Mouse (Mus musculus): Measurements from ENCODE around the gene Srd5a2. TPM values are rescaled to one million over a fixed set of nuclear protein-coding genes. Genes with fewer than 3 reads are reported as not detected.
"Not testable (repeated sequence)": the region's sequence is repeated elsewhere in the genome, so short reads cannot be mapped to it uniquely, and the experiment has no call there.

Gene Srd5a2
- polyA plus RNA-seq (2014; fragmentation: Nextera tagmentation; extraction: Ambion mirVana) = not detected in 2 replicates

- H3K36me3 ChIP-seq (ENCODE audit: insufficient read depth) = no peaks in the 10 kb centered on the region
- DNase-seq = peak; percentile 18
- TF ChIP-seq CTCF (IDR thresholded peaks at IDR 0.05; ENCODE audit: low read depth) = no peak
- no peaks in the 10 kb centered on the region for H3K9me3 ChIP-seq (ENCODE audit: low read depth, low read length)
- no peak for ATAC-seq (ENCODE audit: insufficient read depth)
- peak within 1 kb of the TSS; percentile 47 for H3K4me2 ChIP-seq
- no peak within 1 kb of the TSS for H3K9ac ChIP-seq
- H3K4me3 ChIP-seq (ENCODE audit: low read depth, low read length) = peak within 1 kb of the TSS; percentile 17
- no peak within 1 kb of the TSS for H3K27ac ChIP-seq (ENCODE audit: low read depth)
- H3K27me3 ChIP-seq (ENCODE audit: insufficient read depth, low read length) = peaks cover 54% of the 10 kb centered on the region
- no peaks in the 10 kb centered on the region for H3K4me1 ChIP-seq (ENCODE audit: insufficient read depth)
- 1% methylated on average over 45 of the region's 45 CpGs for WGBS
These were observed at the start of gene Srd5a2 for GRCm38 (mm10) chr17:74047210-74048082. Gene Srd5a2, minus strand, starts transcription at chr17:74047916.

GRCm38 (mm10) chr17:74088886-74089678 is 41.4 kb upstream of the Srd5a2 start:
- no peak for ATAC-seq (ENCODE audit: insufficient read depth)
- no peaks in the 10 kb centered on the region for H3K9me3 ChIP-seq (ENCODE audit: low read depth, low read length)
- peak; percentile 16 for DNase-seq
- 54% methylated on average over 5 of the region's 5 CpGs for WGBS
- no peaks in the 10 kb centered on the region for H3K27me3 ChIP-seq (ENCODE audit: insufficient read depth, low read length)
- no peak for TF ChIP-seq CTCF (IDR thresholded peaks at IDR 0.05; ENCODE audit: low read depth)
- no peak overlapping the region for H3K4me3 ChIP-seq (ENCODE audit: low read depth, low read length)
- no peaks in the 10 kb centered on the region for H3K4me1 ChIP-seq (ENCODE audit: insufficient read depth)
- no peaks in the 10 kb centered on the region for H3K36me3 ChIP-seq (ENCODE audit: insufficient read depth)
- H3K4me2 ChIP-seq = no peak overlapping the region
- no peak overlapping the region for H3K27ac ChIP-seq (ENCODE audit: low read depth)
- H3K9ac ChIP-seq = no peak overlapping the region

DNA sequence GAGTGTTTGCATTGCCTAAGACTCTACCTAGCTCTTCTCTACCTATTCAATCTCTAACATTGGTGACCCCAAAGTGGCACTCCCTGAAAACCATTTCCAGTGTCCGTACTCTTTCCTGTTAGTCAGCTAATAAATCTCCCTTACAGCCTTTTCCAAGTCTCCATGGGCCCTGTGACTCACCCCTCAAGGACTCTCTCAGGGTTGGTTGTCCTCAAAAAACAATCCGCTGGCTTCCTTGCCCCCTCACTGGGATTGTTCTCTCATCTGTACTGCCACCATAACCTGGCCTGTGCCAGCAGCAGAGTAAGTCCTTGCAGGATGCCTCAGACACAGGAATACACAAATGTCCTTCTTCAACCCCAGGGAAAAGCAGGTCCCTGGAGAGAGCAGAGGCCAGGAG is 40.3 kb upstream of the Srd5a2 start:
- no peak for ATAC-seq (ENCODE audit: insufficient read depth)
- Histone ChIP-seq H3K9me3 (ENCODE audit: low read depth, low read length) (no peaks in the 10 kb centered on the region), H3K9ac (no peak overlapping the region), H3K4me3 (ENCODE audit: low read depth, low read length) (no peak overlapping the region), H3K27ac (ENCODE audit: low read depth) (no peak overlapping the region), H3K4me1 (ENCODE audit: insufficient read depth) (no peaks in the 10 kb centered on the region), H3K4me2 (no peak overlapping the region), H3K36me3 (ENCODE audit: insufficient read depth) (no peaks in the 10 kb centered on the region), H3K27me3 (ENCODE audit: insufficient read depth, low read length) (no peaks in the 10 kb centered on the region)
- WGBS = 62% methylated on average over 2 of the region's 2 CpGs
- no peak for TF ChIP-seq CTCF (IDR thresholded peaks at IDR 0.05; ENCODE audit: low read depth)
- no peak for DNase-seq

- TF ChIP-seq CTCF (IDR thresholded peaks at IDR 0.05; ENCODE audit: low read depth) = no peak
- ATAC-seq (ENCODE audit: insufficient read depth) = no peak
- Histone ChIP-seq H3K27ac (ENCODE audit: low read depth) (no peak overlapping the region), H3K9me3 (ENCODE audit: low read depth, low read length) (no peaks in the 10 kb centered on the region), H3K27me3 (ENCODE audit: insufficient read depth, low read length) (no peaks in the 10 kb centered on the region), H3K4me2 (no peak overlapping the region), H3K4me3 (ENCODE audit: low read depth, low read length) (no peak overlapping the region), H3K4me1 (ENCODE audit: insufficient read depth) (no peaks in the 10 kb centered on the region), H3K9ac (no peak overlapping the region), H3K36me3 (ENCODE audit: insufficient read depth) (no peaks in the 10 kb centered on the region)
- DNase-seq = no peak
- WGBS = 81% methylated on average over 4 of the region's 4 CpGs
These were observed 35.7 kb upstream of the Srd5a2 start for GRCm38 (mm10) chr17:74083370-74083769.

GRCm38 (mm10) chr17:74080076-74080615 is 32.4 kb upstream of the Srd5a2 start:
- Histone ChIP-seq H3K9ac (no peak overlapping the region), H3K36me3 (ENCODE audit: insufficient read depth) (no peaks in the 10 kb centered on the region), H3K9me3 (ENCODE audit: low read depth, low read length) (no peaks in the 10 kb centered on the region), H3K4me3 (ENCODE audit: low read depth, low read length) (no peak overlapping the region), H3K27ac (ENCODE audit: low read depth) (no peak overlapping the region), H3K27me3 (ENCODE audit: insufficient read depth, low read length) (no peaks in the 10 kb centered on the region), H3K4me2 (no peak overlapping the region), H3K4me1 (ENCODE audit: insufficient read depth) (no peaks in the 10 kb centered on the region)
- no peak for TF ChIP-seq CTCF (IDR thresholded peaks at IDR 0.05; ENCODE audit: low read depth)
- ATAC-seq (ENCODE audit: insufficient read depth) (no peak), DNase-seq (no peak)
- 59% methylated on average over 6 of the region's 6 CpGs for WGBS

DNA sequence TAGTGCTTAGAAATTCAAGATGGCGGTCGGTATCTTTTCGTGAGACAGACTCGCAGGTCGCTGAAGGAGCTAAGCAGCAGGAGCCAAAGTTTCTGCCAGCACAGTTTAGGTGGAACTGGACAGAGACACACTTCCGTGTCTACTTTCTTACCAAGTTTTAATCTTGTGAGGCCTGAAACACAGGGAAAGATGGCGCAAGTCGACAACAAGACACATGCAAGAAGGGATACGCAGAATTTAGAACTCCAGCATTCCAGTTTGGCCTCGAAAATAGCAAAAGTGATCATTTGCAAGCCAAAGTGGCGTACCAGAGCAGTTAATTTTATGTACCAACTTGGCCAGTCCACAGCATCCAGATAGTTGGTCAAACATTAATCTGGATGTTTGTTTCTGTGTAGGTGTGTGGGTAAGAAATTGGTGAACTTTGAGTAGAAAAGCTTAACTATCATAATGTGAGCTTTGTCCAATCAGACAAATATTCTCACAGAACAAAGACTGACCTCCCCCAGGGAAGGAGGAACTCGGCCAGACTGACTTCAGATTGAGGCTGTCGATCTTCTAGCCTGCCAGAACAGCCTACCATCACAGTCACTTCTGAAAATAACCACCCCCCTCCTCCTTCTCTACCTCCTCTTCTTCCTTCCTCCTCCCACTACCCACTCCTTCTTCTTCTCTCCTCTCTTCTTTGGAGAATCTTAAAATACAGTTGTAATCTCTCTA is 31.2 kb upstream of the Srd5a2 start:
- Histone ChIP-seq H3K36me3 (ENCODE audit: insufficient read depth) (no peaks in the 10 kb centered on the region), H3K27ac (ENCODE audit: low read depth) (no peak overlapping the region), H3K9ac (no peak overlapping the region), H3K9me3 (ENCODE audit: low read depth, low read length) (no peaks in the 10 kb centered on the region), H3K4me2 (no peak overlapping the region), H3K27me3 (ENCODE audit: insufficient read depth, low read length) (no peaks in the 10 kb centered on the region), H3K4me3 (ENCODE audit: low read depth, low read length) (no peak overlapping the region), H3K4me1 (ENCODE audit: insufficient read depth) (no peaks in the 10 kb centered on the region)
- TF ChIP-seq CTCF (IDR thresholded peaks at IDR 0.05; ENCODE audit: low read depth) = no peak
- WGBS = 81% methylated on average over 13 of the region's 13 CpGs
- ATAC-seq (ENCODE audit: insufficient read depth) (no peak), DNase-seq (no peak)

- not testable (repeated sequence) for ATAC-seq (ENCODE audit: insufficient read depth); H3K27ac ChIP-seq (ENCODE audit: low read depth); DNase-seq; H3K9me3 ChIP-seq (ENCODE audit: low read depth, low read length); H3K4me3 ChIP-seq (ENCODE audit: low read depth, low read length); H3K4me1 ChIP-seq (ENCODE audit: insufficient read depth); H3K4me2 ChIP-seq; H3K36me3 ChIP-seq (ENCODE audit: insufficient read depth); H3K27me3 ChIP-seq (ENCODE audit: insufficient read depth, low read length); H3K9ac ChIP-seq
- WGBS = 85% methylated on average over 5 of the region's 5 CpGs
These were observed 25.4 kb upstream of the Srd5a2 start for GRCm38 (mm10) chr17:74073067-74073466.

GRCm38 (mm10) chr17:74062763-74063162 is 15.0 kb upstream of the Srd5a2 start:
- not testable (repeated sequence) for H3K27me3 ChIP-seq (ENCODE audit: insufficient read depth, low read length); H3K9me3 ChIP-seq (ENCODE audit: low read depth, low read length); ATAC-seq (ENCODE audit: insufficient read depth); H3K4me2 ChIP-seq; H3K4me3 ChIP-seq (ENCODE audit: low read depth, low read length); H3K9ac ChIP-seq; H3K27ac ChIP-seq (ENCODE audit: low read depth); DNase-seq; H3K36me3 ChIP-seq (ENCODE audit: insufficient read depth); H3K4me1 ChIP-seq (ENCODE audit: insufficient read depth)
- WGBS = 90% methylated on average over 5 of the region's 5 CpGs

Measured in lung, embryonic 14.5 days (tissue).